ENCODE assay signal across 11 mouse cellular contexts in the genomic region with DNA sequence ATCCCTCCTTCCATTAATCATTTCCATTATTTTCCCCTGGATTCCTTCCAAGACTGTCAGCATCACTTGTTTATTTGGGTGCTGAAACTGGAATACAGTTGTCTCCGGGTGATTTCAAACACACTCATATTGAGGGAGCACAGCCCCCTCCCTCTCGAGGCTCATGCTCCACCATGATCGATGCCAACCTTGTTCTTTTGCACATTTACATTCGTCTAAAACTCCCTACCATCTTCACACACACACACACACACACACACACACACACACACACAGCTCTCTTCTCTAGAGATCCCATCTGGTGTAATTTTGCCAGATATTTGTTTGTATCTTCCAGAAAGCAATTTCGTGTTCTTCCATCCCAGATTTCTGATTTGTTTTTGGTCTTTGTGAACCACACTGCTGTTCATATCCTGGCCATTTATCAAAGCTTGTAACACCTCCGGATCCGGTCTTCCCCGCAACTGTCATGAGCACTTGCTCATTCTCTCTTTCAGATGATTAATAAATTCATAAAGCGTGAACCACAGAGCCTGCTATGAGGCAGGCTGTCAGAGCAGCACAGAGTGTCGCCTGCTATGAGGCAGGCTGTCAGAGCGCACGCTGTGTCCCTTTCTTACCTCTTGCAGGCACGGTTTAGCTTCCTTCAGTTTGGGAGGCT.
A peak's percentile ranks its signal among the peaks of the same experiment; 100 is the strongest.
DNase-seq lines count a peak whose midpoint lies in the region; ATAC-seq and TF ChIP-seq lines count a peak whose summit lies in the region.
"Had no signal": no experiment of that assay in that cellular context is flagged by ENCODE, and none has a peak within 500 bp of the region (broad histone marks: within the 10 kb centered on the region; RNA-seq: fewer than 3 reads in every experiment).

No protein-coding gene starts in this region.

- H3K9ac ChIP-seq in forebrain, embryonic 13.5 days, result no peak overlapping the region
- H3K9ac ChIP-seq in forebrain, embryonic 11.5 days (ENCODE audit: low read length), result no peak overlapping the region
- no peak overlapping the region for H3K9ac ChIP-seq in hindbrain, embryonic 12.5 days
- H3K9ac ChIP-seq in midbrain, embryonic 13.5 days (replicated peaks), result no peak overlapping the region

- peaks cover 10% of the 10 kb centered on the region for H3K4me1 ChIP-seq in forebrain, embryonic 13.5 days
- H3K4me1 ChIP-seq in forebrain, embryonic 11.5 days (replicated peaks; ENCODE audit: control insufficient read depth, insufficient read depth, low read length), result no peaks in the 10 kb centered on the region; the same call in 1 of the 2 replicates
- H3K4me1 ChIP-seq in hindbrain, embryonic 12.5 days, result peaks cover 14% of the 10 kb centered on the region
- peaks cover 6% of the 10 kb centered on the region for H3K4me1 ChIP-seq in midbrain, embryonic 13.5 days (replicated peaks)

- no peak for TF ChIP-seq CTCF in brain, embryonic 14.5 days (IDR thresholded peaks at IDR 0.05; ENCODE audit: borderline replicate concordance, extremely low read depth, insufficient read depth, insufficient read length)

- no peak for TF ChIP-seq POLR2A in brain, embryonic 14.5 days (IDR thresholded peaks at IDR 0.05; ENCODE audit: borderline replicate concordance, extremely low read depth, insufficient read depth, insufficient read length, poor library complexity, severe bottlenecking)

- DNase-seq in forebrain, embryonic 11.5 days (ENCODE audit: low spot score), result no peak
- DNase-seq in brain, embryonic 14.5 days (ENCODE audit: low read depth), result peak; percentile 78
- no peak for DNase-seq in lung, postnatal 4 days
- no peak for DNase-seq in kidney, postnatal 10 days
- no peak for DNase-seq in liver
- DNase-seq: heart, postnatal 4 days; kidney, postnatal 14 days; thymus, adult 2 months had no signal

- H3K4me3 ChIP-seq in forebrain, embryonic 13.5 days, result no peak overlapping the region
- H3K4me3 ChIP-seq in forebrain, embryonic 11.5 days (ENCODE audit: low read depth, low read length), result no peak overlapping the region
- no peak overlapping the region for H3K4me3 ChIP-seq in hindbrain, embryonic 12.5 days
- no peak overlapping the region for H3K4me3 ChIP-seq in midbrain, embryonic 13.5 days (replicated peaks)

- H3K9me3 ChIP-seq in forebrain, embryonic 13.5 days (replicated peaks), result no peaks in the 10 kb centered on the region
- H3K9me3 ChIP-seq in forebrain, embryonic 11.5 days (ENCODE audit: control insufficient read depth, low read length), result no peaks in the 10 kb centered on the region
- no peaks in the 10 kb centered on the region for H3K9me3 ChIP-seq in hindbrain, embryonic 12.5 days (replicated peaks)
- no peaks in the 10 kb centered on the region for H3K9me3 ChIP-seq in midbrain, embryonic 13.5 days

- peak; percentile 80 for ATAC-seq in forebrain, embryonic 13.5 days
- ATAC-seq in forebrain, embryonic 11.5 days (replicated peaks; ENCODE audit: low FRiP score), result no peak
- peak; percentile 58 for ATAC-seq in hindbrain, embryonic 12.5 days (ENCODE audit: low FRiP score)
- ATAC-seq in midbrain, embryonic 13.5 days, result 0 out of 2 replicates have a peak, but pooled peaks have one; percentile 56

- H3K27ac ChIP-seq in forebrain, embryonic 13.5 days, result peak overlapping the region; percentile 77
- no peak overlapping the region for H3K27ac ChIP-seq in forebrain, embryonic 11.5 days (ENCODE audit: low read depth, low read length)
- H3K27ac ChIP-seq in hindbrain, embryonic 12.5 days, result peak overlapping the region; percentile 64
- H3K27ac ChIP-seq in midbrain, embryonic 13.5 days, result peak overlapping the region; percentile 49; the same call in 1 of the 2 replicates

- H3K27me3 ChIP-seq in forebrain, embryonic 13.5 days, result peaks cover 2% of the 10 kb centered on the region; the same call in 1 of the 2 replicates
- H3K27me3 ChIP-seq in forebrain, embryonic 11.5 days (ENCODE audit: control insufficient read depth, insufficient read depth, low read length), result no peaks in the 10 kb centered on the region
- H3K27me3 ChIP-seq in hindbrain, embryonic 12.5 days, result no peaks in the 10 kb centered on the region
- no peaks in the 10 kb centered on the region for H3K27me3 ChIP-seq in midbrain, embryonic 13.5 days

- WGBS in forebrain, embryonic 13.5 days, result 65% methylated on average over 13 of the region's 13 CpGs
- WGBS in forebrain, embryonic 11.5 days, result 77% methylated on average over 13 of the region's 13 CpGs
- 59% methylated on average over 13 of the region's 13 CpGs for WGBS in hindbrain, embryonic 12.5 days
- 63% methylated on average over 13 of the region's 13 CpGs for WGBS in midbrain, embryonic 13.5 days

- no peaks in the 10 kb centered on the region for H3K36me3 ChIP-seq in forebrain, embryonic 13.5 days (ENCODE audit: poor library complexity, severe bottlenecking)
- H3K36me3 ChIP-seq in forebrain, embryonic 11.5 days (ENCODE audit: control insufficient read depth, insufficient read depth, low read length), result no peaks in the 10 kb centered on the region
- no peaks in the 10 kb centered on the region for H3K36me3 ChIP-seq in hindbrain, embryonic 12.5 days
- no peaks in the 10 kb centered on the region for H3K36me3 ChIP-seq in midbrain, embryonic 13.5 days

- peak overlapping the region; percentile 10; the same call in 1 of the 2 replicates for H3K4me2 ChIP-seq in forebrain, embryonic 13.5 days
- H3K4me2 ChIP-seq in forebrain, embryonic 11.5 days (ENCODE audit: low read depth, low read length, severe bottlenecking), result no peak overlapping the region
- H3K4me2 ChIP-seq in hindbrain, embryonic 12.5 days (replicated peaks), result peak overlapping the region; percentile 19; the same call in 1 of the 2 replicates
- H3K4me2 ChIP-seq in midbrain, embryonic 13.5 days (replicated peaks), result no peak overlapping the region

Comparison
In these comparisons a context has a peak if more than half of its experiments do, and no peak if none do; other contexts are left out.
1. H3K4me2 ChIP-seq: peak in forebrain, embryonic 13.5 days (single experiment) and hindbrain, embryonic 12.5 days (single experiment); none in forebrain, embryonic 11.5 days (single experiment) and midbrain, embryonic 13.5 days (single experiment).